Mouse (Mus musculus) kidney, embryonic 14.5 days (tissue): ENCODE measurements at regions not wholly inside any gene's neighbourhood (a gene's known extent, or its start where the extent isn't known, plus 50 kb on each side); places are given as distances from the start of the nearest gene placed in this dataset.

ENCODE experiments used
- ATAC-seq: fragments of 200-750 bp; cut with Nextera tagmentation; 2 replicates; pipeline ENCODE4 v1.8.0; 2017; ENCODE audit warnings: moderate number of reproducible peaks, mild to moderate bottlenecking, moderate TSS enrichment, moderate library complexity; ENCODE audit not compliant: low FRiP score, low TSS enrichment
- H3K27ac ChIP-seq: fragments of 300-500 bp; sonication (generic); 2 replicates; pipeline ENCODE4 v1.5.1; 2014; ENCODE audit warnings: low read depth, mild to moderate bottlenecking, low read length, moderate library complexity, mixed read lengths
- H3K27me3 ChIP-seq: fragments of 300-500 bp; sonication (generic); 2 replicates; pipeline ENCODE4 v1.6.1; 2014; ENCODE audit warnings: mild to moderate bottlenecking, low read length; ENCODE audit not compliant: control insufficient read depth, insufficient read depth
- H3K36me3 ChIP-seq: fragments of 300-500 bp; sonication (generic); 2 replicates; pipeline ENCODE4 v1.6.1; 2014; ENCODE audit warnings: low read length, mixed read lengths; ENCODE audit not compliant: control insufficient read depth, insufficient read depth
- H3K4me1 ChIP-seq: fragments of 300-500 bp; sonication (generic); 2 replicates; pipeline ENCODE4 v1.6.1; 2014; ENCODE audit warnings: low read length, mixed read lengths; ENCODE audit not compliant: control insufficient read depth, insufficient read depth
- H3K4me2 ChIP-seq: fragments of 300-500 bp; sonication (generic); replicated peaks from 2 replicates; pipeline ENCODE4 v1.6.1; 2014; ENCODE audit warnings: low read depth, mild to moderate bottlenecking, low read length
- H3K4me3 ChIP-seq: fragments of 300-500 bp; sonication (generic); 2 replicates; pipeline ENCODE4 v1.5.1; 2014; ENCODE audit warnings: mild to moderate bottlenecking, low read length
- H3K9ac ChIP-seq: fragments of 300-500 bp; sonication (generic); 2 replicates; pipeline ENCODE4 v1.6.1; 2014; ENCODE audit warnings: low read depth, mild to moderate bottlenecking, low read length, moderate library complexity
- H3K9me3 ChIP-seq: fragments of 300-500 bp; sonication (generic); 2 replicates; pipeline ENCODE4 v1.6.1; 2016; ENCODE audit warnings: low read length; ENCODE audit not compliant: control insufficient read depth
- WGBS: fragments of 180-500 bp; shearing (Covaris S2); extraction: QIAGEN DNeasy Blood & Tissue Kit; methylation state at CpG from one replicate; pipeline ENCODE4 v1.1.7; 2014; 5-methylcytosine and 5-hydroxymethylcytosine counted together

- Histone ChIP-seq H3K4me2 (no peak overlapping the region), H3K27me3 (no peaks in the 10 kb centered on the region), H3K4me1 (no peaks in the 10 kb centered on the region), H3K9me3 (no peaks in the 10 kb centered on the region), H3K27ac (no peak overlapping the region), H3K9ac (no peak overlapping the region), H3K36me3 (no peaks in the 10 kb centered on the region), H3K4me3 (no peak overlapping the region)
- 74% methylated on average over 7 of the region's 7 CpGs for WGBS
- ATAC-seq = no peak
These were observed 133.6 kb upstream of the Slco3a1 start for GRCm38 (mm10) chr7:74688116-74688702.

DNA sequence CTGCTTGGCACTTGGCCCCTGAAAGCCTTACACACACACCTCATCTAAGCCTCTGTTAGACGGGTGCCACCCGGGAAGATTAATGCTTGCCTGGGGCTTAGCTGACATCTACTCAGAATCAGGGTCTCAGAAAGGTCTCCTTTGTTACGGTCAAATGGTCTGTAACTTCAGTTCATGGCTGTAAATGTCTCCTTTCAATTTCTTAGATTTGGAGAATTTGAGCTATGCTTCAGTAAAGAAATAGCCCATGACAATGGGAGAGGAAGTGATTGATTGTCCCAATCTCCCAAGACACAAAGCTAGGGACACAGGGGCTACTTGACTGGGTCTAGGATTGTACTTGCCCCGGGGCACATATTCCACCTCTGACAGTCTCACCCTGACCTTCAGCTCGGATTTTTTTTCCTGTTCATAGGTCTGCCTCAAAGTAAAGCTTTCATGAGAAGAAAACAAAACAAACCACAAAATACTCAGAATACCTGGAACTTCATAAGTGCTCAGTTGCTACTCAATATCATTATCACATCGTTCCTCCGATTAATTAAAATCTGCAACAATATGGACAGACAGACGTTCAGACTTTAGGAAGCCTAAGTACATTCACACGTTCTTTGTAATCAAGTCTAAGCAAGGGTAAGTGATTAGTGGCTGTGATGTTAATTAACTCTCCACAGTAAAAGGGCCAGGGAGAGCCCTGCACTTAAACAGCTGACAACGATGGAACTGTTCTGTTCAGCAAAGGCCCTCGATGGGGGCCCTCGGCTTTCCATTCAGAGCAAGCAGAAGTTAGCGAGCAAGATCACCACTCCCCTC lies 132.9 kb upstream of the Slco3a1 start:
- Histone ChIP-seq H3K27me3 (no peaks in the 10 kb centered on the region), H3K4me1 (no peaks in the 10 kb centered on the region), H3K27ac (no peak overlapping the region), H3K4me3 (no peak overlapping the region), H3K9ac (no peak overlapping the region), H3K9me3 (no peaks in the 10 kb centered on the region), H3K36me3 (no peaks in the 10 kb centered on the region), H3K4me2 (no peak overlapping the region)
- 40% methylated on average over 13 of the region's 13 CpGs for WGBS
- no peak for ATAC-seq

- H3K4me3 ChIP-seq = no peak overlapping the region
- no peak overlapping the region for H3K9ac ChIP-seq
- 79% methylated on average over 2 of the region's 2 CpGs for WGBS
- H3K4me2 ChIP-seq = no peak overlapping the region
- ATAC-seq = no peak
- H3K36me3 ChIP-seq = no peaks in the 10 kb centered on the region
- no peaks in the 10 kb centered on the region for H3K9me3 ChIP-seq
- H3K4me1 ChIP-seq = no peaks in the 10 kb centered on the region
- H3K27ac ChIP-seq = no peak overlapping the region
- no peaks in the 10 kb centered on the region for H3K27me3 ChIP-seq
These were observed 129.4 kb upstream of the Slco3a1 start for GRCm38 (mm10) chr7:74683979-74684378.

DNA sequence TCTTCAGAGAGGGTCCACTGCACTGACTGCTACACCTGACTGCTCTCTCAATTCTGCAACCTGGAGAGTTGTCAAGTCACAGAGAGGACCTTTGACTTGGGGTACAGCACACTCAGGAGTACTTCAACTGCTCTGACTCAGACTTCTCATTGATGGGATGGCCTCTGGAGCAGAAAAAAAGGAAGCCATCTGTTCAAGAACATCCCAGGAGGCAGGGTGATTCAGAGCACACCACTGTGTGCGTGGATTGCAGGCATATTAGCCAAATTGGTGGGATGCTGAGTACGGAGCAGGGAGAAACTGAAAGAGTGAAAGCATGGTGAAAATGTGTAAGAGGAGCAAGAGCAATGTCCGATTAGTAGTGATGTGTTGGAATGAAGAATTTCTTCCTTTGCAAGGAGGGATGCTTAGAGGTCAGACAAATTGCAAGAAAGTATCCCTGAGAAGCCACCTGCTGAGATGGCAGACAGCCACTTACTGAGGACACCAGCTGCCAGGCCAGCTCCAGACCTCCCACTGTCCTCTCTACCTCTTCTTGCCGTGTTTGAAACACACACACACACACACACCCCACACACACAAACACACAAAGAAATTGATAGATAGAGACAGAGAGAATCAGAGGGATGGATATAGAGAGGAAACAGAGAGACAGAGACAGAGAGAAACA lies 119.2 kb upstream of the Slco3a1 start:
- no peaks in the 10 kb centered on the region for H3K27me3 ChIP-seq
- no peak for ATAC-seq
- no peak overlapping the region for H3K4me3 ChIP-seq
- no peak overlapping the region for H3K4me2 ChIP-seq
- no peak overlapping the region for H3K27ac ChIP-seq
- no peaks in the 10 kb centered on the region for H3K36me3 ChIP-seq
- H3K4me1 ChIP-seq = no peaks in the 10 kb centered on the region
- WGBS = 80% methylated on average over 4 of the region's 4 CpGs
- no peaks in the 10 kb centered on the region for H3K9me3 ChIP-seq
- no peak overlapping the region for H3K9ac ChIP-seq

GRCm38 (mm10) chr7:74669110-74669509 lies 114.5 kb upstream of the Slco3a1 start:
- no peaks in the 10 kb centered on the region for H3K9me3 ChIP-seq
- ATAC-seq = no peak

GRCm38 (mm10) chr7:74667106-74667505 lies 112.5 kb upstream of the Slco3a1 start:
- Histone ChIP-seq H3K9ac (no peak overlapping the region), H3K27ac (no peak overlapping the region), H3K36me3 (no peaks in the 10 kb centered on the region), H3K4me2 (no peak overlapping the region), H3K27me3 (no peaks in the 10 kb centered on the region), H3K4me3 (no peak overlapping the region), H3K4me1 (no peaks in the 10 kb centered on the region), H3K9me3 (no peaks in the 10 kb centered on the region)
- WGBS = 64% methylated on average over 3 of the region's 3 CpGs
- ATAC-seq = no peak

More at GRCm38 (mm10) chr7:74669110-74669509, 114.5 kb upstream of the Slco3a1 start:
- H3K4me2 ChIP-seq = no peak overlapping the region
- H3K4me1 ChIP-seq = no peaks in the 10 kb centered on the region
- H3K27me3 ChIP-seq = no peaks in the 10 kb centered on the region
- no peak overlapping the region for H3K4me3 ChIP-seq
- no peak overlapping the region for H3K9ac ChIP-seq
- no peaks in the 10 kb centered on the region for H3K36me3 ChIP-seq
- H3K27ac ChIP-seq = no peak overlapping the region

DNA sequence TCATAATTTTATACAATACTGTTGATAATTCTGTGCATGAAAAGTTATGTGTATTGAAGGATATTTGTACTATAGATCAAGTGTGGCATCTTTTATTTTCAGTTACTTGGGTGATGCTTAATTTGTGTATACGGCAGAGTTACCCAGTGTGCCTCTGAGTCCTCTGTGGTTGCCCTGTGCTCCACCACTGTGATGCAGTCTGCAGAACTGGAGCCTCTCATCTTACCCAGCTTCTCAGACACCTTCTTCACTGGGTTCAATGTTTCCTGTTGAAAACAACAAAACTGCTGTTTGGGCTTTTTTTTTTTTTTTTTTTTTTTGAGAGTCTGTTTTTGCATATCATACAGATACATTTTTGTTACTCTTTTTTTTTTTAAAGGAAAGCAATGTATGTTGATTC lies 109.2 kb upstream of the Slco3a1 start:
- 100% methylated on average over 1 of the region's 1 CpGs for WGBS
- Histone ChIP-seq H3K4me1 (no peaks in the 10 kb centered on the region), H3K4me2 (no peak overlapping the region), H3K9ac (no peak overlapping the region), H3K9me3 (no peaks in the 10 kb centered on the region), H3K4me3 (no peak overlapping the region), H3K27ac (no peak overlapping the region), H3K27me3 (no peaks in the 10 kb centered on the region), H3K36me3 (no peaks in the 10 kb centered on the region)
- no peak for ATAC-seq

DNA sequence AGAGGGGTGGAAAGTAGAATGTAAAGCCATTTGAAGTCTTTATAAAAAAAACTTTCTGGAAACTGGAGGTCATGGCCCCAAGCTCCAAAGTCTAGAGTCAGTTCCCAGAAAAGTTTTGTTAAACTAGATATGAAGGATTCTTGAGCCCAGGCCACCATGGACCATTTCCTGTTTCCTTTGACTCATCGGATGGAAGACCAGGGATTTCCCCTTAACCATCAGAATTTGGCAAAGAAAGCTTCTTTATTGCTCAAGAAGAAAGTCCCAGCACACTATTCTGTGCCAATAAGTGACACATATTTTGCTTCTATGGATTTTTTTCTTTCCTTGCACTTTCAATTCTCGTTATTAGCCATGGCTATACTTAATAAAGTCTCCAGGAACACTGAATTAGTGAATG lies 92.7 kb upstream of the Slco3a1 start:
- ATAC-seq = no peak
- 73% methylated on average over 2 of the region's 2 CpGs for WGBS
- H3K9me3 ChIP-seq = no peaks in the 10 kb centered on the region
- H3K4me2 ChIP-seq = no peak overlapping the region
- no peak overlapping the region for H3K4me3 ChIP-seq
- no peaks in the 10 kb centered on the region for H3K27me3 ChIP-seq
- no peak overlapping the region for H3K9ac ChIP-seq
- no peaks in the 10 kb centered on the region for H3K36me3 ChIP-seq
- no peak overlapping the region for H3K27ac ChIP-seq
- H3K4me1 ChIP-seq = no peaks in the 10 kb centered on the region

DNA sequence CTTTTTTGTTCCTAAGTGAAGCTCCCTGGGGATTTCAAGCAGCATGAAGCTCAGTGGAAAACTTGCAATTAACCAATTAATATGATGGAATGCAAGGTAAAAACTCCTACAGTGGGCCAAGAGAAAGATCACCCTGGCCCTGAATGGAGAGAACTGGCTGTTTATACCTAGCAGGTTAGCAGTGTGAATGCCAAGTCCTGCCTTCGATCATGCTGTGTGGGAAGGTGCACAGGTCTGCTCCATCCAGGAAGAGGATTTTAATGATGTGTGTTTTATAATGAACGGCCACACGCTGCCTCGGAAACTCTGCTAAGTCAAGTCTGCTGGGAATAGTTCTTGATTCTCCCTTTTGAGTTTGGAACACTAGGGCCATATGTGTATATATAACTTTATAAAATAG lies 85.6 kb upstream of the Slco3a1 start:
- no peak overlapping the region for H3K27ac ChIP-seq
- no peaks in the 10 kb centered on the region for H3K4me1 ChIP-seq
- no peaks in the 10 kb centered on the region for H3K9me3 ChIP-seq
- no peak for ATAC-seq
- WGBS = 89% methylated on average over 4 of the region's 4 CpGs
- H3K9ac ChIP-seq = no peak overlapping the region
- no peaks in the 10 kb centered on the region for H3K36me3 ChIP-seq
- H3K4me3 ChIP-seq = no peak overlapping the region
- H3K4me2 ChIP-seq = no peak overlapping the region
- H3K27me3 ChIP-seq = no peaks in the 10 kb centered on the region
